Mouse (Mus musculus) C2C12 (cell line): ENCODE data around the gene 2700049A03Rik.

Source experiments
- CEBPB ChIP-seq: IDR thresholded peaks from one replicate; pipeline ENCODE4 v1.6.1; 2011; ENCODE audit warnings: low read depth, mild to moderate bottlenecking, control low read depth, moderate library complexity
- CTCF ChIP-seq: IDR thresholded peaks from one replicate; pipeline ENCODE4 v1.5.1; 2011; ENCODE audit not compliant: control insufficient read depth, insufficient read depth, insufficient read length
- MAX ChIP-seq: IDR thresholded peaks from one replicate; pipeline ENCODE4 v1.6.1; 2011; ENCODE audit warnings: mild to moderate bottlenecking, control low read depth
- USF1 ChIP-seq: IDR thresholded peaks from one replicate; pipeline ENCODE4 v1.6.1; 2011; ENCODE audit warnings: low read depth, mild to moderate bottlenecking, control low read depth, moderate library complexity

- TF ChIP-seq CTCF = no peak
- TF ChIP-seq USF1 = no peak
- no peak for TF ChIP-seq MAX
- no peak for TF ChIP-seq CEBPB
Observed at GRCm38 (mm10) chr12:71222761-71223160, 86.1 kb downstream of the 2700049A03Rik start.
